Mouse (Mus musculus) intestine, embryonic 14.5 days (tissue): ENCODE data around the gene Mzf1. TPM values are rescaled to one million over a fixed set of nuclear protein-coding genes. Genes with fewer than 3 reads are reported as not detected.

Experiments
- ATAC-seq: fragments of 200-750 bp; cut with Nextera tagmentation; replicated peaks from 2 replicates; pipeline ENCODE4 v1.8.0; 2017; ENCODE audit warnings: low read depth, moderate number of reproducible peaks, moderate TSS enrichment, moderate library complexity; ENCODE audit not compliant: low FRiP score, low TSS enrichment
- DNase-seq: peaks from one replicate; pipeline ENCODE4 v3.0.0-alpha.2; 2018; ENCODE audit warnings: low spot score
- H3K27ac ChIP-seq: fragments of 300-500 bp; sonication (generic); 2 replicates; pipeline ENCODE4 v1.5.1; 2014; ENCODE audit warnings: low read depth, mild to moderate bottlenecking, control low read depth
- H3K27me3 ChIP-seq: fragments of 300-500 bp; sonication (generic); replicated peaks from 2 replicates; pipeline ENCODE4 v1.6.1; 2014; ENCODE audit warnings: low read length, control low read depth; ENCODE audit not compliant: control insufficient read depth, insufficient read depth
- H3K36me3 ChIP-seq: fragments of 300-500 bp; sonication (generic); 2 replicates; pipeline ENCODE4 v1.6.1; 2014; ENCODE audit warnings: low read length, control low read depth; ENCODE audit not compliant: control insufficient read depth, insufficient read depth
- H3K4me1 ChIP-seq: fragments of 300-500 bp; sonication (generic); replicated peaks from 2 replicates; pipeline ENCODE4 v1.6.1; 2014; ENCODE audit warnings: low read length, control low read depth, mixed read lengths; ENCODE audit not compliant: control insufficient read depth, insufficient read depth
- H3K4me2 ChIP-seq: fragments of 300-500 bp; sonication (generic); 2 replicates; pipeline ENCODE4 v1.6.1; 2014; ENCODE audit warnings: low read length
- H3K4me3 ChIP-seq: fragments of 300-500 bp; sonication (generic); 2 replicates; pipeline ENCODE4 v1.5.1; 2014; ENCODE audit warnings: low read depth, low read length, control low read depth, mixed read lengths
- H3K9ac ChIP-seq: fragments of 300-500 bp; sonication (generic); 2 replicates; pipeline ENCODE4 v1.6.1; 2014; ENCODE audit warnings: mild to moderate bottlenecking, low read length
- H3K9me3 ChIP-seq: fragments of 300-500 bp; sonication (generic); 2 replicates; pipeline ENCODE4 v1.6.1; 2016; ENCODE audit warnings: low read length, control low read depth; ENCODE audit not compliant: control insufficient read depth
- WGBS: fragments of 180-500 bp; shearing (Covaris S2); extraction: QIAGEN DNeasy Blood & Tissue Kit; methylation state at CpG from one replicate; pipeline ENCODE4 v1.1.7; 2014; 5-methylcytosine and 5-hydroxymethylcytosine counted together
- polyA plus RNA-seq: library from polyadenylated mRNA; unstranded; fragments of >200 nt; fragmentation: Nextera tagmentation; extraction: Ambion mirVana; gene quantifications from 2 replicates; pipeline ENCODE4 v1.2.1, GENCODE M21; 2014

The Mzf1 gene
- polyA plus RNA-seq, 1 experiment from 2014 or later = 2.7 TPM

DNA sequence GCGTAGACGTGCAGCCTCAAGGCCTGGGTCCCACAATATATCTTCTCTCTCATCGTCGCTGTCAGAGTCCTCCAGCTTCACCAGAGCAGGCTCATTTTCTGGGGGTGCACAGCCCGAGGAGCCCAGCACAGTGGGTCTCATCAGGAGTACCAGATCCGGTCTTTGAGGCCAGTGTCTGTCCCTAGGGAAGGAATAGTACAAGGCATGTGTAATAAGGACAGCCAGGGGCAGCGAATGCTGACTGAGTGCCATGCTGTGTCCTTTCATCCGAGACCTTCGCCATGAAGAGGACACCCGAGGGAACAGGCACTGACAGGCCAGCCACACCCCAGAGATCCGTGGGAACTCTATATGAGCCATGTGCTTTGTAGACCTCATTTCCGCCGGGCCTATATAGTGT is 1.6 kb downstream of the Mzf1 start:
- Histone ChIP-seq H3K4me2 (no peak overlapping the region), H3K9me3 (no peaks in the 10 kb centered on the region), H3K4me3 (no peak overlapping the region), H3K27ac (no peak overlapping the region), H3K36me3 (no peaks in the 10 kb centered on the region), H3K4me1 (no peaks in the 10 kb centered on the region; the same call in 1 of the 2 replicates), H3K9ac (no peak overlapping the region), H3K27me3 (no peaks in the 10 kb centered on the region)
- ATAC-seq (no peak), DNase-seq (no peak)
- 90% methylated on average over 13 of the region's 13 CpGs for WGBS

DNA sequence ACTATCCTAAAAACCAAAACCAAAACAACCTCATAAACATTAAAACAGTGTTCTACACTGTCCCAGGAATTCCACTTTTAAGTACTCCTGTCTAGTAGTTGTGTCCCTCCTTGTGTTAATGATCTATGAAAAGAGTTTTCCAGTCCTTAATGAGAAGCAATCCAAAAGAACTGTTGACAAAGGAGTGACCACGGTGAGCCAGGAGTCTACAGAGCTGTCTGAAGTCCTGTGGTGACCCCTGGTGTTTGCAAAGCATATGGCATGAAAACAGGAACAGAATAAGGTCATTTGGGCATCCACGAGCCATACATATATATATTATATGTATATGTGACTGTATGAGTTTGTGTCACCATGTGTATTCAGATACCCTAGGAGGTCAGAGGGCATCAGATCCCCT is 8.5 kb downstream of the Mzf1 start:
- no peak overlapping the region for H3K27ac ChIP-seq
- no peaks in the 10 kb centered on the region for H3K36me3 ChIP-seq
- DNase-seq (peak; percentile 80), ATAC-seq (peak; percentile 44; the same call in 1 of the 2 replicates)
- H3K4me3 ChIP-seq = no peak overlapping the region
- H3K9ac ChIP-seq = no peak overlapping the region
- H3K4me2 ChIP-seq = no peak overlapping the region
- H3K27me3 ChIP-seq = peaks cover 42% of the 10 kb centered on the region
- WGBS = 9% methylated on average over 2 of the region's 2 CpGs
- H3K4me1 ChIP-seq = peaks cover 7% of the 10 kb centered on the region; the same call in 1 of the 2 replicates
- peaks cover 6% of the 10 kb centered on the region; the same call in 1 of the 2 replicates for H3K9me3 ChIP-seq

GRCm38 (mm10) chr7:13044254-13044625 is 10.3 kb downstream of the Mzf1 start:
- H3K27me3 ChIP-seq = peaks cover 42% of the 10 kb centered on the region
- H3K4me2 ChIP-seq = peak overlapping the region; percentile 92
- H3K27ac ChIP-seq = no peak overlapping the region
- no peaks in the 10 kb centered on the region for H3K36me3 ChIP-seq
- WGBS = 5% methylated on average over 23 of the region's 23 CpGs
- H3K4me1 ChIP-seq = peaks cover 8% of the 10 kb centered on the region
- DNase-seq (no peak), ATAC-seq (no peak)
- H3K4me3 ChIP-seq = peak overlapping the region; percentile 49
- peaks cover 6% of the 10 kb centered on the region; the same call in 1 of the 2 replicates for H3K9me3 ChIP-seq
- peak overlapping the region; percentile 56 for H3K9ac ChIP-seq

- ATAC-seq (0 out of 2 replicates have a peak, but pooled peaks have one; percentile 13), DNase-seq (peak; percentile 76)
- peak overlapping the region; percentile 56 for H3K9ac ChIP-seq
- peak overlapping the region; percentile 49 for H3K4me3 ChIP-seq
- peaks cover 6% of the 10 kb centered on the region; the same call in 1 of the 2 replicates for H3K9me3 ChIP-seq
- H3K27me3 ChIP-seq = peaks cover 42% of the 10 kb centered on the region
- H3K4me1 ChIP-seq = peaks cover 14% of the 10 kb centered on the region
- no peak overlapping the region for H3K27ac ChIP-seq
- H3K36me3 ChIP-seq = no peaks in the 10 kb centered on the region
- peak overlapping the region; percentile 92 for H3K4me2 ChIP-seq
- 4% methylated on average over 86 of the region's 88 CpGs for WGBS
Observed at GRCm38 (mm10) chr7:13043445-13044253, 10.9 kb downstream of the Mzf1 start.

DNA sequence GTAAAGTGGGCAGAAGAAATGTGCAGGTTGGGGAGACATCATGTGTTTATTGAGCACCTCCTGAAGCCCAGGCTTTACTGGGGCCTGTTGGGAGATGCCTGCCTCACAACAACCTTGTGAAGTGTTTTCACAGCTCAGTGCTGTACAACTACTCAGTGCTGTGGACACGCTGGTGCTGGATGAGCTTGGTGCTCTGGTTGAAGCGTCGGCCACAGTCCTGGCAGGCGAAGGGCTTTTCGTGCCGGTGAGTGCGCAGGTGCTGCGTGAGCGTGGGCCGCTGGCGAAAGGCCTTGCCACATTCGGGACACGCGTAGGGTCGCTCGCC is 11.5 kb downstream of the Mzf1 start:
- DNase-seq = peak; percentile 51
- Histone ChIP-seq H3K4me3 (peak overlapping the region; percentile 49), H3K36me3 (no peaks in the 10 kb centered on the region), H3K4me2 (peak overlapping the region; percentile 92), H3K9ac (no peak overlapping the region), H3K4me1 (peaks cover 15% of the 10 kb centered on the region), H3K27me3 (peaks cover 42% of the 10 kb centered on the region), H3K9me3 (peaks cover 6% of the 10 kb centered on the region; the same call in 1 of the 2 replicates), H3K27ac (no peak overlapping the region)
- no peak for ATAC-seq
- WGBS = 38% methylated on average over 16 of the region's 16 CpGs

DNA sequence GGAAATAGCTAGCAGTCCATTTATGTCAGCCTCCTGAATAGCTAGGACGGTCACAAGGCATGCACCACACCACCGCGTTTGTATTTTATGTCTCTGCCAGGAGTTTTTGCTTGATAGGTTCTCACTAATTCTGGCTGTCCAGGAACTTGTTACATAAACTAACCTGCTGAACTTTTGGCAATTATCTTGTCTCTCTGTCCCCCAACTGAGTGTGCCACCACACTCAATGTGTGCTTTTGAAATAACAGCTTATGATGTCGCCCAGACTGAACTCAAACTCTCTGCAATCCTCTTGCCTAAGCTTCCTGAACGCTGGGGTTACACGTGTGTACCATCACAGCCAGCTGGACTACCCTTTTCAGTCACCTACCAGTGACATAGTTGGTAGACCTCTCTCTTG is 12.1 kb downstream of the Mzf1 start:
- ATAC-seq (no peak), DNase-seq (peak; percentile 47)
- Histone ChIP-seq H3K36me3 (no peaks in the 10 kb centered on the region), H3K4me2 (no peak overlapping the region), H3K9ac (no peak overlapping the region), H3K4me3 (no peak overlapping the region), H3K27ac (no peak overlapping the region), H3K27me3 (peaks cover 42% of the 10 kb centered on the region), H3K4me1 (peaks cover 15% of the 10 kb centered on the region), H3K9me3 (peaks cover 6% of the 10 kb centered on the region; the same call in 1 of the 2 replicates)
- 74% methylated on average over 6 of the region's 6 CpGs for WGBS

DNA sequence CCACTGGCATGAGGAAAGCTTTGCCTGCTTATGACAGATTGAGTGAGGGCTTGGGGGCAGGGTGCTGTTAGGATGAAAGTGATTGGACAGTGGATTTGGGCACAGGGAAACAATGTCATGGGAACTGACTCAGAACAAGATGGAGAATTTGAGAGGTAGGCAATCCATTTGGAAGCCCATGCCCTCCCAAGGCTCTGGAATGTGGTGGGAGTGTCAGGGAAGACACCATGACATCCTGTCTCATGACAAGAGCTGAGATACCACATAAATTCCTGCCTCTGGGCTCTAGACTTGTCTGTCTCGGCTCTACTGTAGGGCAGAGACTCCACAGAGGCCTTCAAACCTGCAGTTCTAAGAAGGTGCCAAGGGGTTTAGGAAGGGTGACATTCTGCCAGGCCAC is 13.3 kb downstream of the Mzf1 start:
- Histone ChIP-seq H3K9ac (no peak overlapping the region), H3K36me3 (peaks cover 4% of the 10 kb centered on the region), H3K4me3 (no peak overlapping the region), H3K27me3 (peaks cover 42% of the 10 kb centered on the region), H3K4me2 (no peak overlapping the region), H3K27ac (no peak overlapping the region), H3K4me1 (peaks cover 21% of the 10 kb centered on the region), H3K9me3 (peaks cover 6% of the 10 kb centered on the region; the same call in 1 of the 2 replicates)
- DNase-seq = no peak
- 71% methylated on average over 1 of the region's 1 CpGs for whole genome bisulfite sequencing
- no peak for ATAC-seq

DNA sequence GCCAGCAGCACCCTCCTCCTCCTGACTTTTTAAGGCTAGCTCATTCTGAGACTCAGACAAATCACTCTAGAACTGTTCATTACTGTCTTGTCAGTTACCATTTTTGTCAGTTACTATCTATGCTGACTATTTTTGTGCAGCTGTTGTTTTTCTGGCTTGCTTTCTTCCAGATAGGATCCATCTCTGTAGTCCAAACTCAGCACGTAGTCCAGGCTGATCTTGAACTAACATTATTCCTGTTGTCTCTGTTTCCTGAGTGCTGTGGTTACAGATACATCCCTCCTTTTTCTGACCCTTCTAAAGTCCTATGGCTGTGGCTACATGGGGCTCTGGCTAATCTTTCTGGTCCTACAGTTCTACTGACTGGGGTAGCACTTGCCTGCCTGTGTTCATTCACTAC is 15.4 kb downstream of the Mzf1 start:
- peak overlapping the region; percentile 61 for H3K4me3 ChIP-seq
- peak overlapping the region; percentile 100 for H3K27ac ChIP-seq
- H3K4me2 ChIP-seq = peak overlapping the region; percentile 72
- peaks cover 6% of the 10 kb centered on the region; the same call in 1 of the 2 replicates for H3K9me3 ChIP-seq
- DNase-seq (no peak), ATAC-seq (no peak)
- 86% methylated on average over 1 of the region's 1 CpGs for WGBS
- peaks cover 24% of the 10 kb centered on the region for H3K4me1 ChIP-seq
- H3K36me3 ChIP-seq = peaks cover 16% of the 10 kb centered on the region
- peaks cover 28% of the 10 kb centered on the region for H3K27me3 ChIP-seq
- H3K9ac ChIP-seq = peak overlapping the region; percentile 94
